In the genomic region with DNA sequence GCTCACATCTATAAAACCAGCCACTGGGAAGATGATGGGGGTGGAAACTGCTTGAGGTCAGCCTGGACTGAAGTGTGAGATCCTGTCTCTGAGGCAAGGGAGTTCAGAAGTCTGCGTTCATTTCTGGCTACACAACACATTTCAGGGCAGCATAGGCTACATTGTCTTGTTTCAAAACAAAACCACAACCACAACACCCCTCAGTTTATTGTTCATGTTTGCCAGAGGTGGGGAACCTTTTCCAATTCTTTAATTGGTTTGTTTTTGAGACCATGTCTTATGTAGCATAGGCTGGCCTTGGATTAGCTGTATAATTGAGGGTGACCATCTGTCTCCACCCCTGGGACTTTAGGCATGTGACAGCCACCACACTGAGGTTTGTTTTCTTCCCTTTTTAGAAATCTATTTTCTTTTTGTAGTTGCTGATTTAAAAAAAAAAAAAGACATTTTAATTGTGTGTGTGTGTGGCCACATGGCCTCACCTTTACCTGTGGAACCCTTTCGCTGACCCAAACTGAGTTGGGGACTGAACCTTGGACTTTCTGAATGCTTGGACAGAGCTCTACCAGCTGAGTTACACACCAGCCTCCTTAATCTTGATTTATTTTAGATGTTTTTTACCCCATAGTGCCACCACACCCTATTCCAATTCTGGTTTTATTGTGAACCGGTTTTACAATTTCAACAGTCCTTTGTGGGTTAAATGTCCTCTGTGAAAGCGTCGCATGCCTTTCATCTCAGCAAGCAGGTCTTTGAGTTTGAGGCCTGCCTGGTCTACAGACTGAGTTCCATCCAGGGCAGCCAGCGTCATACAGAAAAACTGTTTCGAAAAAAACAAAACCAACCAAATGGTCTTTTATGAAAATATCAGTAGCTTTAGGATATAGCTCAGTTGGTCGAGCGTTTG, we compare ENCODE assay signal across 8 mouse cellular contexts. TPM values are rescaled to one million over a fixed set of nuclear protein-coding genes. Genes with fewer than 3 reads are reported as not detected.
DNase-seq lines count a peak whose midpoint lies in the region; ATAC-seq and TF ChIP-seq lines count a peak whose summit lies in the region.

No protein-coding gene starts in this region.

- H3K9ac ChIP-seq in liver, embryonic 12.5 days = peak overlapping the region; percentile 61

- ATAC-seq in liver, embryonic 12.5 days = no peak
- no peak for ATAC-seq in erythroid progenitor cell, adult 5-6 weeks (replicated peaks; ENCODE audit: low FRiP score, poor library complexity, severe bottlenecking)

- TF ChIP-seq POLR2A in spleen, adult 2 months (IDR thresholded peaks at IDR 0.05; ENCODE audit: low read depth, low read length) = no peak

- H3K27me3 ChIP-seq in spleen, adult 2 months (ENCODE audit: control insufficient read depth, insufficient read depth, low read length) = no peaks in the 10 kb centered on the region
- H3K27me3 ChIP-seq in liver, embryonic 12.5 days (replicated peaks) = no peaks in the 10 kb centered on the region

- H3K4me1 ChIP-seq in spleen, adult 2 months (ENCODE audit: control insufficient read depth, insufficient read depth, insufficient read length) = peaks cover 9% of the 10 kb centered on the region
- H3K4me1 ChIP-seq in liver, embryonic 12.5 days = peaks cover 54% of the 10 kb centered on the region

- 59% methylated on average over 9 of the region's 9 CpGs for WGBS in spleen, adult 2 months
- 72% methylated on average over 9 of the region's 9 CpGs for WGBS in liver, embryonic 12.5 days (ENCODE audit: insufficient replicate concordance)

- peak; percentile 22 for DNase-seq in embryo, embryonic 10.5 days (ENCODE audit: low spot score)
- DNase-seq in embryo, embryonic 9.5 days (ENCODE audit: extremely low spot score) = no peak
- DNase-seq in spleen, adult 2 months (ENCODE audit: low read depth in 1 of 2, low spot score in 2 of 2) = no peak
- DNase-seq in spleen, adult 18-20 months = no peak
- DNase-seq in cerebellum, postnatal 14 days = no peak
- DNase-seq in thymus, postnatal 36 days = no peak

- peak overlapping the region; percentile 86 for H3K27ac ChIP-seq in spleen, adult 2 months (ENCODE audit: insufficient read depth, low read length)
- peak overlapping the region; percentile 99 for H3K27ac ChIP-seq in liver, embryonic 12.5 days

- TF ChIP-seq CTCF in spleen, adult 2 months (IDR thresholded peaks at IDR 0.05; ENCODE audit: extremely low read depth, insufficient read depth, insufficient read length, insufficient replicate concordance) = no peak

- H3K9me3 ChIP-seq in liver, embryonic 12.5 days (replicated peaks) = no peaks in the 10 kb centered on the region

- H3K4me2 ChIP-seq in liver, embryonic 12.5 days = peak overlapping the region; percentile 68

- no peaks in the 10 kb centered on the region for H3K36me3 ChIP-seq in spleen, adult 2 months (ENCODE audit: control insufficient read depth, insufficient read depth, low read length)
- H3K36me3 ChIP-seq in liver, embryonic 12.5 days = no peaks in the 10 kb centered on the region

- no peak overlapping the region for H3K4me3 ChIP-seq in spleen, adult 2 months (ENCODE audit: extremely low read depth, insufficient read depth, insufficient read length)
- H3K4me3 ChIP-seq in liver, embryonic 12.5 days = peak overlapping the region; percentile 24

RNA-seq across cellular contexts. Expression of gene Ssc4d, which starts 17.8 kb away (rescaled TPM):
- polyA plus RNA-seq in spleen, adult 2 months (2012; rRNA removed) = 2.0 and 2.4 TPM in 2 replicates
- polyA plus RNA-seq in liver, embryonic 12.5 days (2016; fragmentation: Nextera tagmentation; extraction: Ambion mirVana) = 2.0 TPM in 2 replicates
- total RNA-seq in erythroid progenitor cell, adult 5-6 weeks (2015; ENCODE audit: low replicate concordance) = not detected in 2 replicates
- not detected in 2 replicates for total RNA-seq in erythroid progenitor cell, adult 5-6 weeks (2017; ENCODE audit: low replicate concordance)

RNA-seq across cellular contexts. Expression of gene Ywhag, which starts 22.1 kb away (rescaled TPM):
- 40.9 and 50.0 TPM in 2 replicates for polyA plus RNA-seq in spleen, adult 2 months (2012; rRNA removed)
- 121 and 128 TPM in 2 replicates for polyA plus RNA-seq in liver, embryonic 12.5 days (2016; fragmentation: Nextera tagmentation; extraction: Ambion mirVana)
- 30.3 and 35.2 TPM in 2 replicates for total RNA-seq in erythroid progenitor cell, adult 5-6 weeks (2015; ENCODE audit: low replicate concordance)
- 11.6 and 12.2 TPM in 2 replicates for total RNA-seq in erythroid progenitor cell, adult 5-6 weeks (2017; ENCODE audit: low replicate concordance)

RNA-seq across cellular contexts. Expression of gene Zp3, which starts 23.3 kb away (rescaled TPM):
- not detected in 2 replicates for polyA plus RNA-seq in spleen, adult 2 months (2012; rRNA removed)
- not detected in 2 replicates for polyA plus RNA-seq in liver, embryonic 12.5 days (2016; fragmentation: Nextera tagmentation; extraction: Ambion mirVana)
- total RNA-seq in erythroid progenitor cell, adult 5-6 weeks (2015; ENCODE audit: low replicate concordance) = not detected in 2 replicates
- not detected in 2 replicates for total RNA-seq in erythroid progenitor cell, adult 5-6 weeks (2017; ENCODE audit: low replicate concordance)

RNA-seq across cellular contexts. Expression of gene Dtx2, which starts 38.0 kb away (rescaled TPM):
- 25.6 and 32.8 TPM in 2 replicates for polyA plus RNA-seq in spleen, adult 2 months (2012; rRNA removed)
- 11.3 and 12.5 TPM in 2 replicates for polyA plus RNA-seq in liver, embryonic 12.5 days (2016; fragmentation: Nextera tagmentation; extraction: Ambion mirVana)
- 1.8 and 3.8 TPM in 2 replicates for total RNA-seq in erythroid progenitor cell, adult 5-6 weeks (2015; ENCODE audit: low replicate concordance)
- total RNA-seq in erythroid progenitor cell, adult 5-6 weeks (2017; ENCODE audit: low replicate concordance) = 0.13 and 2.3 TPM in 2 replicates
